Mouse (Mus musculus) midbrain, embryonic 13.5 days (tissue): ENCODE data around the gene Tecpr1. TPM values are rescaled to one million over a fixed set of nuclear protein-coding genes. Genes with fewer than 3 reads are reported as not detected.
A peak's percentile ranks its signal among the peaks of the same experiment; 100 is the strongest.

Experiments
- ATAC-seq: fragments of 200-750 bp; cut with Nextera tagmentation; 2 replicates; pipeline ENCODE4 v1.8.0; 2017; ENCODE audit warnings: mild to moderate bottlenecking, moderate TSS enrichment, moderate library complexity
- H3K27ac ChIP-seq: fragments of 300-500 bp; sonication (generic); 2 replicates; pipeline ENCODE4 v1.5.1; 2015; ENCODE audit warnings: inconsistent platforms, mild to moderate bottlenecking, moderate library complexity
- H3K27me3 ChIP-seq: fragments of 300-500 bp; sonication (generic); 2 replicates; pipeline ENCODE4 v1.6.1; 2015; ENCODE audit warnings: mild to moderate bottlenecking, inconsistent platforms
- H3K36me3 ChIP-seq: fragments of 300-500 bp; sonication (generic); 2 replicates; pipeline ENCODE4 v1.6.1; 2015; ENCODE audit warnings: mild to moderate bottlenecking, inconsistent platforms
- H3K4me1 ChIP-seq: fragments of 300-500 bp; sonication (generic); replicated peaks from 2 replicates; pipeline ENCODE4 v1.6.1; 2015; ENCODE audit warnings: inconsistent platforms
- H3K4me2 ChIP-seq: fragments of 300-500 bp; sonication (generic); replicated peaks from 2 replicates; pipeline ENCODE4 v1.6.1; 2015; ENCODE audit warnings: moderate library complexity, mild to moderate bottlenecking, inconsistent platforms
- H3K4me3 ChIP-seq: fragments of 300-500 bp; sonication (generic); replicated peaks from 2 replicates; pipeline ENCODE4 v1.5.1; 2015; ENCODE audit warnings: mild to moderate bottlenecking, inconsistent platforms
- H3K9ac ChIP-seq: fragments of 300-500 bp; sonication (generic); replicated peaks from 2 replicates; pipeline ENCODE4 v1.6.1; 2015; ENCODE audit warnings: mild to moderate bottlenecking, inconsistent platforms
- H3K9me3 ChIP-seq: fragments of 300-500 bp; sonication (generic); 2 replicates; pipeline ENCODE4 v1.6.1; 2016; ENCODE audit warnings: mild to moderate bottlenecking, inconsistent platforms
- WGBS: fragments of 180-500 bp; shearing (Covaris S2); methylation state at CpG from one replicate; pipeline ENCODE4 v1.1.7; 2015; 5-methylcytosine and 5-hydroxymethylcytosine counted together
- polyA plus RNA-seq: library from polyadenylated mRNA; unstranded; fragments of >200 nt; fragmentation: Nextera tagmentation; extraction: Ambion mirVana; gene quantifications from 2 replicates; pipeline ENCODE4 v1.2.1, GENCODE M21; 2015

Gene Tecpr1
- polyA plus RNA-seq, 1 experiment from 2014 or later: 44.8 TPM

- no peaks in the 10 kb centered on the region for H3K9me3 ChIP-seq
- H3K4me1 ChIP-seq: peaks cover 15% of the 10 kb centered on the region; the same call in 1 of the 2 replicates
- peak; percentile 81 for ATAC-seq
- no peaks in the 10 kb centered on the region for H3K27me3 ChIP-seq
- H3K27ac ChIP-seq: peak overlapping the region; percentile 60
- no peak overlapping the region for H3K4me3 ChIP-seq
- H3K9ac ChIP-seq: no peak overlapping the region
- H3K36me3 ChIP-seq: peaks cover 47% of the 10 kb centered on the region
- H3K4me2 ChIP-seq: no peak overlapping the region
- WGBS: 38% methylated on average over 4 of the region's 4 CpGs
These were observed 64.8 kb downstream of the Tecpr1 start for GRCm38 (mm10) chr5:144158604-144159003.

GRCm38 (mm10) chr5:144154528-144154927 lies 68.9 kb downstream of the Tecpr1 start:
- no peak for ATAC-seq
- H3K27me3 ChIP-seq: no peaks in the 10 kb centered on the region
- no peaks in the 10 kb centered on the region for H3K9me3 ChIP-seq
- peaks cover 55% of the 10 kb centered on the region for H3K36me3 ChIP-seq
- H3K4me2 ChIP-seq: no peak overlapping the region
- WGBS: 33% methylated on average over 7 of the region's 7 CpGs
- H3K27ac ChIP-seq: no peak overlapping the region
- no peak overlapping the region for H3K4me3 ChIP-seq
- no peak overlapping the region for H3K9ac ChIP-seq
- peaks cover 8% of the 10 kb centered on the region; the same call in 1 of the 2 replicates for H3K4me1 ChIP-seq

GRCm38 (mm10) chr5:144151270-144151669 lies 72.1 kb downstream of the Tecpr1 start:
- Histone ChIP-seq H3K9ac (no peak overlapping the region), H3K27ac (no peak overlapping the region), H3K4me3 (no peak overlapping the region), H3K9me3 (no peaks in the 10 kb centered on the region), H3K4me2 (no peak overlapping the region), H3K4me1 (no peaks in the 10 kb centered on the region), H3K27me3 (no peaks in the 10 kb centered on the region), H3K36me3 (peaks cover 44% of the 10 kb centered on the region)
- WGBS: 95% methylated on average over 4 of the region's 4 CpGs
- no peak for ATAC-seq

- Histone ChIP-seq H3K4me1 (no peaks in the 10 kb centered on the region), H3K9ac (no peak overlapping the region), H3K4me3 (no peak overlapping the region), H3K27me3 (no peaks in the 10 kb centered on the region), H3K36me3 (peaks cover 51% of the 10 kb centered on the region), H3K27ac (no peak overlapping the region), H3K4me2 (no peak overlapping the region), H3K9me3 (no peaks in the 10 kb centered on the region)
- ATAC-seq: no peak
- WGBS: 93% methylated on average over 4 of the region's 4 CpGs
These were observed 73.9 kb downstream of the Tecpr1 start for GRCm38 (mm10) chr5:144149530-144149929.

GRCm38 (mm10) chr5:144146898-144147297 lies 76.5 kb downstream of the Tecpr1 start:
- Histone ChIP-seq H3K4me2 (no peak overlapping the region), H3K4me1 (no peaks in the 10 kb centered on the region), H3K9ac (no peak overlapping the region), H3K27ac (no peak overlapping the region), H3K27me3 (no peaks in the 10 kb centered on the region), H3K9me3 (no peaks in the 10 kb centered on the region), H3K36me3 (peaks cover 48% of the 10 kb centered on the region), H3K4me3 (no peak overlapping the region)
- ATAC-seq: no peak

Other genes starting within 250 kb of the Tecpr1 start
- gene Ccz1, start 208.7 kb downstream of the Tecpr1 start, polyA plus RNA-seq: 94.6 and 95.6 TPM in 2 replicates
- gene Ocm, start 196.9 kb downstream of the Tecpr1 start, polyA plus RNA-seq: not detected in 2 replicates
- 7.1 and 7.7 TPM in 2 replicates for gene Lmtk2, start 123.2 kb downstream of the Tecpr1 start, polyA plus RNA-seq
- 0.13 and 0.14 TPM in 2 replicates for gene Bhlha15, start 33.3 kb downstream of the Tecpr1 start, polyA plus RNA-seq
- 133 and 137 TPM in 2 replicates for gene Bri3, start 20.8 kb upstream of the Tecpr1 start, polyA plus RNA-seq
- 1.5 and 1.7 TPM in 2 replicates for gene Baiap2l1, start 134.5 kb upstream of the Tecpr1 start, polyA plus RNA-seq